Mouse (Mus musculus): Measurements from ENCODE around the gene Slfn14.
"Not testable (repeated sequence)": the region's sequence is repeated elsewhere in the genome, so short reads cannot be mapped to it uniquely, and the experiment has no call there.

Slfn14 gene

GRCm38 (mm10) chr11:83285627-83286026 is 899 bp downstream of the Slfn14 start:
- no peak for DNase-seq (ENCODE audit: extremely low spot score, low read depth, low spot score)

- DNase-seq (ENCODE audit: extremely low spot score, low read depth, low spot score), result no peak
These were observed 4.4 kb downstream of the Slfn14 start for GRCm38 (mm10) chr11:83282084-83282483.

DNA sequence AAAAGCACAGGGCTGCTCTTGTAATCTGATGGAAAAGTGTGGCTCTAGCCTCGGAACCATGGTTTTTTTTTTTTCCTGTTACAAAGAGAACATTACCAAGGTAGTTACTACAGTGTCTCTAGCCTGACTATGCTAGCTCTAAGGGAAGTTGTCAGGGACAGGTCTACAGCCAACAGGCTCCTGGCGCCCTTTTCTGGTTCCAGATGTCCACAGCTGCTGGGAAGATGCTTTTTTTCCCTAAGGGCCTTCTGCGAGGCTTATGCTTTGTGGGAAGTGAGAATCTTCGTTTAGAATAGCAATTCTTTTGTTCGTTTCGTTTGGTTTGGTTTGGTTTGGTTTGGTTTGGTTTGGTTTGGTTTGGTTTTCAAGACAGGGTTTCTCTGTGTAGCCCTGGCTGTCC is 6.8 kb downstream of the Slfn14 start:
- DNase-seq (ENCODE audit: extremely low spot score, low read depth, low spot score), result no peak

- no peak for DNase-seq (ENCODE audit: extremely low spot score, low read depth, low spot score)
These were observed 7.5 kb downstream of the Slfn14 start for GRCm38 (mm10) chr11:83279024-83279423.

GRCm38 (mm10) chr11:83276251-83276650 is 10.3 kb downstream of the Slfn14 start:
- no peak for DNase-seq (ENCODE audit: extremely low spot score, low read depth, low spot score)

DNA sequence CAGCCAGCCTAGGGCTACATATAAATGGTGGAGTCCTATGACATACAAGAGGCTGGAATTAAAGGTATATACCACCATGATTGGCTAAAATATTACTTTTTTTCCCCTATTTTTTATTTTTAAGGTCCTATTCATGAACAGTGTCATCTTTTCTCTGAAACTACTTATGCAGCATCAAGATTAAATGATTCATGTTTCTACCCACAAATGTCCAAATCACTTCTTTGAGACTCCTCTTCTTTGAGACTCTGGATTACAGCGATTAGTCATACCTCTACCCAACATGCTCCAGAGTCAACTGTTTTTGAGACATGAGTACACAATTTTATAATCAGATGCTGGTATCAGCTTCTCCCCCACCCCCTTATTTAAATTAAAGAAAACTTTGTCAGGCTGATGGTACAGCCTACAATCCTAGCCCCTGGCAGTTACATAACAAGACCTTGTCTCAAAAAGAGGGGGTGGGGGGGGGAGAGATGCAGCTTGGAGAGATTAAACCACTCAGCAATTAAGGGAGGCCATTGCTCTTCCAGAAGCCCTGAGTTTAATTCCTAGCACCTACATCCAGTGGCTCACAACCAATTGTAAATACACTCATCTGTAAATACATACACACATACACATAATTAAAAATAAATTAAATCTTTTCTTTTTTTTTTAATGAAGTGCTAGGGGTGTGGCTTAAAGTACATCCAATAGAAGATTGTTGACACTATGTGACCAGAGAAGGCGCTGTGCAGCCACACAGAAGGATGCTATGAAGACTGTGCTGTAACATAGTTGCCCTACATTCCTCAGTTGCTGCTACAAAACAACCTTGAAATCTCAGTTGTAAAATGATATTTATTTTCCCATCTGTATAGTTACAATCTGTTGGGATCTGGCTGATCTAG is 14.3 kb downstream of the Slfn14 start:
- DNase-seq (ENCODE audit: extremely low spot score, low read depth, low spot score), result no peak

GRCm38 (mm10) chr11:83271151-83271950 is 15.2 kb downstream of the Slfn14 start:
- peak; percentile 91 for DNase-seq (ENCODE audit: extremely low spot score, low read depth, low spot score)

GRCm38 (mm10) chr11:83270842-83271150 is 15.7 kb downstream of the Slfn14 start:
- no peak for DNase-seq (ENCODE audit: extremely low spot score, low read depth, low spot score)

DNA sequence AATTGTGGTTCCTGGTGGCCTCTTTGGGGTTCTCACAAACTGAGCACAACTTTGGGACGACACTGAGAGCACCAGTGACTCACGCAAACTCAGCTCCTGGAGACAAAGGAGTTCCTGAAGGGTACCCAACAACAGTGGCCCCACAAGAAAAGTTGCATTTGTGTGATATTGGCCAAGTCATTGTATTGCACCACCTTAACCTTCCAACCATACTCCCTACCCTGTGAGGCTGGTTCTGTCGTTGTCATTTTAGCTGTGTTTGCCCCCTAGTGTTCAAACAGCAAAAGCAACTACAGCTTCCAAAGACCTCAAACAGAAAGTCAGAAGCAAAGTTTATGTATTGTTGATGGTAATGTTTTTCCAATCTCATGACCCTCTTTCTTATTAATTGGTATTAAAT is 23.4 kb downstream of the Slfn14 start:
- no peak for DNase-seq (ENCODE audit: extremely low spot score, low read depth, low spot score)

GRCm38 (mm10) chr11:83262673-83263072 is 23.9 kb downstream of the Slfn14 start:
- DNase-seq (ENCODE audit: extremely low spot score, low read depth, low spot score), result no peak

DNA sequence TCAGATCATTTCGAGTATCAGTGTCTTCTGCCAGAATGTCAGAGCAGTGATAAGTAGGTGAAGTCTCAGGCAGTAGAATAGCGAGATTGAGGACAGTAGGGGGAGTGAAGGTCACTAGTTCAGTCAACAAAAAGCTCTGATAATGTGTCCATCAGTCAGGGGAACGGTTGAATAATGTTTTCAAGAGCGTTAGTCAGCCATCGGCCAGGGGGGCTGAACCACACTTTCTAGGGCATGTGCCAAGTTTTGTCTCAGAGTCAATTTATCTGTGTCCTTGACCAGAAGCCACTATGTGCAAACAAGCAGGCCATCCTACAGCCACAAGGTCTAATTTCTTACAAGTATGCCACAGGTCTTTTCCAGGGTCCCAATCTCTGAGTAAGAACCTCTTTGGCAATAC is 29.3 kb downstream of the Slfn14 start:
- DNase-seq (ENCODE audit: extremely low spot score, low read depth, low spot score), result not testable (repeated sequence)

DNA sequence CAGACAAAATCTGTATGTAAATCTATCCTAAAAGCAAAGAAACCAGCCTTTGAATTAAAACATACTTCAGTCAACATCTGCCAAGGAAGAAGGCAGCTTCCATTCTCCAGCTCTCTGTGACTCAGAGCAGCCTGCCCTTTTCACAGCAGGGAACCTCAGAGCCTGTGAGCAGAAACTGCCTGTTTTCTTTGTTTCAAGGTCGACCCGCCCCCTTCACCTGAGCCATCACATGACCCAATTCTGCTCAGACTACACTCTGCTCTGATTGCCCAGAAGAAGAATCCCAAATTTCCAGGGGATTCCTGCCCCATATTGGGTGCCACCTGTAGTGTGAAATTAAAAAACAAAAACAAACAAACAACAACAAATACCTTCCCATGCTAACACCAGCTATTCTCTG is 46.7 kb downstream of the Slfn14 start:
- no peak for DNase-seq (ENCODE audit: extremely low spot score, low read depth, low spot score)

DNA sequence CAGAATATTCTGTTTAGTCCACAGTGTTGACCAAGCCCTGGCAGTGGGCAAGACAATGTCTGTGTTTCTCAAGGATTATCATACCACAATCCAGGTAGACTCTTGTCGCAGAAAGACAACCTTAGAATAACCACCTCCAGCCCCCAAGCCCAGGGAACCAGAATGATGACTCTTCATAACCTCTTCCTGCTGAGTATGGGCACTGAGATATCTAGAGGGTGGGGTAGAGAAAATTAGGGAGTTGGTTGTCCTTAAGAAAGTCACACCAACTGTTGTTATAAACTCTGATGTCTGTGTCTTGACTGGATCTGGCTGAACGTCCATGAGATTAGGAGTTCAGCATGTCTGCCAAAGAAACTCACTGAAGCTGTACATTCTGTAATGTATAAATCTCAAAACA is 48.1 kb downstream of the Slfn14 start:
- no peak for DNase-seq (ENCODE audit: extremely low spot score, low read depth, low spot score)

DNA sequence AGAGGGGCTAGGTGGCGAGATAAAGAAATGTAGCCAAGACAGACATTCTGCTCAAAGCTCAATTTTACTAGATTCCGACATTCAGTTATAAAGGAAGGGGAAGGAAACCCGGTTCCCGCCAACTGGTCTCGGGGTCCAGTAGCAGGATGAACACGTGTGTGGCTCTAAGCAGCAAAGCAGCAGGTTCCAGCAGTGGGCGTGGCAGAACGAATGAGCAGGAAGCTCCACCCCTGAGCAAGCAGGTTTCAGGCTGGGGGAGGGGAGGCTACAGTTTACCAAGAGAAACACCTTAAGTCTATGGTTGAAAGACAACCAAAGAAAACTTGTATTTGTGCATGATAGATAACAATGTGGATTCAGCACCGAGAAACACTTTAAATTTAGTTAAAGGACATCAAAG is 49.1 kb downstream of the Slfn14 start:
- not testable (repeated sequence) for DNase-seq (ENCODE audit: extremely low spot score, low read depth, low spot score)

DNA sequence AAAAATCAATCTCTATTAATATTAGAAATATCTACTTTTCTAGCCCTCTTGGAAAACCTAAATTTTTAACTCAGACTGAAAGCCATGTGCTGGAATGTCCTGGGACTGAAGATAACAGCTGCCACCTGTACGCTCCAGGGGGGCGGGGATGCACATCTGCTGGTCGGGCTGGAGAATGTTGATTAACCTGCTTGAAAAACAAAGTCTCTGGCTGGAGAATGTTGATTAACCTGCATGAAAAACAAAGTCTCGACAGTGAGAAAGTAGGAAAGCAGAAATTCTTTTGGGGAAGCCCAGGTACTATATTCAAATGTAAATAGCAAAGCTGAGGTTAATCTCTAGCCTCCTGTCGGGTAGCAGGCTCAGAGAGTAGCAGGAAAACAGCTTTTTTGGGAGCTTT is 52.9 kb downstream of the Slfn14 start:
- DNase-seq (ENCODE audit: extremely low spot score, low read depth, low spot score), result not testable (repeated sequence)

DNA sequence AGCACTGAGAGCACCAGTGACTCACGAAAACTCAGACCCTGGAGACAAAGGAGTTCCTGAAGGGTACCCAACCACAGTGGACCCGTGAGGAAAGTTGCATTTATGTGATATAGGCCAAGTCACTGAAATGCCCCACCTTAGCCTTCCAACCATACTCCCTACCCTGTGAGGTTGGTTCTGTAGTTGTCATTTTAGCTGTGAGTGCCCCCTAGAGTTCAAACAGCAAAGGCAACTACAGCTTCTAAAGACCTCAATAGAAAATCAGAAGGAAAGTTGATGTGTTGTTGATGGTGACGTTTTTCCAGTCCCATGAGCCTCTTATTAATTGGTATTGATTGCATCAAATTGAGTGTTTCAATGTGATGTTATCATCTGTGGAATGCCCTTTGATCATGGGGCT is 55.6 kb downstream of the Slfn14 start:
- DNase-seq (ENCODE audit: extremely low spot score, low read depth, low spot score), result no peak

GRCm38 (mm10) chr11:83227926-83228723 is 58.4 kb downstream of the Slfn14 start:
- no peak for DNase-seq (ENCODE audit: extremely low spot score, low read depth, low spot score)

- no peak for DNase-seq (ENCODE audit: extremely low spot score, low read depth, low spot score)
These were observed 61.1 kb downstream of the Slfn14 start for GRCm38 (mm10) chr11:83225371-83225960.

All from hindlimb bud, embryonic 11.5 days (tissue).